Comparison of ENCODE assay signal across 9 mouse cellular contexts in the genomic region with DNA sequence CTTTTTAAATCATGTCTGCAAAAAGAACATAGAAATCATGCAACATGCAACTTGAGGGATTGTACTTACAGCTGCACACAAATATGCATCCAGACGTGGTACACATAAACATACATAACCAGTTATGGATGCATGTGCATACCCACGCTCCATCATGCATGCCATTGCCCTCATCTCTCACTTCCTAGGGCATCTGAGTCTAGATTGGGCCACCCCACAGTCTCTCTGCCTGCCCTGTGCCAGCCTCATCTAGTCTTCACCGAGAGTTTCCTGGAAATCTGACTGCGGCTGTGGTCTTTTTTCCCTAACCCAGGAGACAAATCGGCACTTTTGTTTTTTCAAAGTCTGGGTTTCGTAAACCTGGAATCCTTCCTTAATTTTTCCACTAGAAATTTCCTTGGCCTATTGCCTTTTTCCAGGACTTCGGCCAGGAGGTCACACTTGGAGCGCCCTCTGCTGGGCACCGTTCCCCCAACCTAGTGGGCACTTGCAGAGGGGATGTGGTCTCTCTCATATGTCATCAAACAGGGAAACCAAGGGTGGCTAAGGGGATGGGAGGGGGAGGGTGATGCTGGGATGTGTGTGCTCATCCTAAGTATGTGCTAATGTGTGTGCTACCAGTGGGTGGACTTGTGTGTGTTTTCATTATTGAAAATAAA. TPM values are rescaled to one million over a fixed set of nuclear protein-coding genes. Genes with fewer than 3 reads are reported as not detected.
A peak's percentile ranks its signal among the peaks of the same experiment; 100 is the strongest.
DNase-seq lines count a peak whose midpoint lies in the region; ATAC-seq lines count a peak whose summit lies in the region.
"Had no signal": no experiment of that assay in that cellular context is flagged by ENCODE, and none has a peak within 500 bp of the region (broad histone marks: within the 10 kb centered on the region; RNA-seq: fewer than 3 reads in every experiment).

No protein-coding gene starts in this region.

- H3K27me3 ChIP-seq in limb, embryonic 11.5 days (ENCODE audit: control insufficient read depth, insufficient read depth, low read length) = no peaks in the 10 kb centered on the region

- H3K9ac ChIP-seq in limb, embryonic 11.5 days (ENCODE audit: low read length) = no peak overlapping the region
- H3K9ac ChIP-seq: heart, embryonic 15.5 days had no signal

- ATAC-seq in limb, embryonic 11.5 days (ENCODE audit: insufficient number of reproducible peaks, low FRiP score, low TSS enrichment, low read depth) = no peak

- 0 out of 2 replicates have a peak, but pooled peaks cover 3% of the 10 kb centered on the region for H3K4me1 ChIP-seq in limb, embryonic 11.5 days (ENCODE audit: control insufficient read depth, insufficient read depth, low read length)

- no peak overlapping the region for H3K4me3 ChIP-seq in limb, embryonic 11.5 days (ENCODE audit: low read depth, low read length)
- H3K4me3 ChIP-seq: heart, embryonic 15.5 days had no signal

- no peaks in the 10 kb centered on the region for H3K36me3 ChIP-seq in limb, embryonic 11.5 days (ENCODE audit: control insufficient read depth, insufficient read depth, low read length)
- H3K36me3 ChIP-seq: heart, embryonic 15.5 days had no signal

- peak; percentile 63 for DNase-seq in ovary, postnatal 10 days (ENCODE audit: low spot score)
- DNase-seq in ovary, adult 18-20 months (ENCODE audit: low spot score) = no peak
- DNase-seq in adrenal gland, postnatal 10 days = peak; percentile 92
- DNase-seq in embryo, embryonic 10.5 days (ENCODE audit: low spot score) = peak; percentile 82
- DNase-seq in heart, postnatal 10 days = peak; percentile 83 to 91
- DNase-seq in limb, embryonic 11.5 days (ENCODE audit: low spot score) = peak; percentile 88
- peak; percentile 77 for DNase-seq in ovary, postnatal 36 days (ENCODE audit: low spot score)
- DNase-seq in urinary bladder, postnatal 10 days (ENCODE audit: low spot score) = peak; percentile 39

- no peak overlapping the region for H3K27ac ChIP-seq in limb, embryonic 11.5 days (replicated peaks; ENCODE audit: low read depth, low read length)
- H3K27ac ChIP-seq: heart, embryonic 15.5 days had no signal

- H3K4me2 ChIP-seq in limb, embryonic 11.5 days (ENCODE audit: low read depth, severe bottlenecking) = no peak overlapping the region
- H3K4me2 ChIP-seq: heart, embryonic 15.5 days had no signal

- intact Hi-C loops in heart, postnatal 10 days (cut with DNase I) = loop anchor here (5.0 kb wide), 3 partner anchors 98 to 298 kb away; a partner anchor contains a TSS

- WGBS in limb, embryonic 11.5 days = 35% methylated on average over 9 of the region's 9 CpGs

- no peaks in the 10 kb centered on the region for H3K9me3 ChIP-seq in limb, embryonic 11.5 days (ENCODE audit: control insufficient read depth, low read length)
- H3K9me3 ChIP-seq: heart, embryonic 15.5 days had no signal

RNA-seq across cellular contexts. Expression of a gene that starts 8.6 kb away (rescaled TPM):
- 1 to 10 TPM; 3.5 to 3.7 TPM for total RNA-seq in adrenal gland, postnatal 10 days (2021)
- 1 to 10 TPM; 1.3 to 1.8 TPM for total RNA-seq in heart, postnatal 10 days (2021)
- polyA plus RNA-seq in limb, embryonic 11.5 days (2014; fragmentation: Nextera tagmentation; extraction: Ambion mirVana) = 0.15 and 0.24 TPM in 2 replicates

RNA-seq across cellular contexts. Expression of a gene that starts 56.4 kb away (rescaled TPM):
- total RNA-seq in adrenal gland, postnatal 10 days (2021) = 1 to 10 TPM; 5.8 to 7.6 TPM
- total RNA-seq in heart, postnatal 10 days (2021) = 1 to 10 TPM; 3.5 to 3.8 TPM
- 0.28 and 0.32 TPM in 2 replicates for polyA plus RNA-seq in limb, embryonic 11.5 days (2014; fragmentation: Nextera tagmentation; extraction: Ambion mirVana)
